In genomic region chr3:82364988-82365387, GRCm38 (mm10) we compare ENCODE assay signal across 8 mouse cellular contexts. TPM values are rescaled to one million over a fixed set of nuclear protein-coding genes. Genes with fewer than 3 reads are reported as not detected.
DNase-seq lines count a peak whose midpoint lies in the region; ATAC-seq and TF ChIP-seq lines count a peak whose summit lies in the region.

No protein-coding gene starts in this region.

- no peak overlapping the region for H3K4me2 ChIP-seq in lung, embryonic 15.5 days
- H3K4me2 ChIP-seq in embryonic facial prominence, embryonic 14.5 days (ENCODE audit: low read depth, low read length): no peak overlapping the region
- no peak overlapping the region for H3K4me2 ChIP-seq in lung, postnatal 0 days (replicated peaks; ENCODE audit: low read depth, low read length)

- H3K9me3 ChIP-seq in lung, embryonic 15.5 days: no peaks in the 10 kb centered on the region
- no peaks in the 10 kb centered on the region for H3K9me3 ChIP-seq in embryonic facial prominence, embryonic 14.5 days (ENCODE audit: control insufficient read depth, low read length)
- no peaks in the 10 kb centered on the region for H3K9me3 ChIP-seq in lung, postnatal 0 days (ENCODE audit: low read length)

- WGBS in lung, embryonic 15.5 days: 25% methylated on average over 4 of the region's 4 CpGs
- 31% methylated on average over 4 of the region's 4 CpGs for WGBS in embryonic facial prominence, embryonic 14.5 days
- WGBS in lung, postnatal 0 days: 23% methylated on average over 4 of the region's 4 CpGs

- no peak for ATAC-seq in lung, embryonic 15.5 days (ENCODE audit: borderline replicate concordance, extremely low read depth, low FRiP score, low TSS enrichment)
- 0 out of 2 replicates have a peak, but pooled peaks have one; percentile 30 for ATAC-seq in embryonic facial prominence, embryonic 14.5 days (ENCODE audit: low read depth)
- ATAC-seq in lung, postnatal 0 days: peak; percentile 27; the same call in 1 of the 2 replicates

- no peaks in the 10 kb centered on the region for H3K36me3 ChIP-seq in lung, embryonic 15.5 days
- peaks cover 6% of the 10 kb centered on the region; the same call in 1 of the 2 replicates for H3K36me3 ChIP-seq in embryonic facial prominence, embryonic 14.5 days (ENCODE audit: control insufficient read depth, insufficient read depth, low read length)
- no peaks in the 10 kb centered on the region for H3K36me3 ChIP-seq in lung, postnatal 0 days (ENCODE audit: insufficient read depth, low read length)

- H3K4me3 ChIP-seq in lung, embryonic 15.5 days: no peak overlapping the region
- H3K4me3 ChIP-seq in embryonic facial prominence, embryonic 14.5 days (ENCODE audit: low read depth, low read length): no peak overlapping the region
- H3K4me3 ChIP-seq in lung, postnatal 0 days (ENCODE audit: low read depth, low read length): no peak overlapping the region

- TF ChIP-seq CTCF in lung, postnatal 0 days (IDR thresholded peaks at IDR 0.05): peak; percentile 91

- DNase-seq in adrenal gland, postnatal 10 days: peak; percentile 31
- DNase-seq in adrenal gland, postnatal 25 days: no peak
- no peak for DNase-seq in lung, adult 18-20 months
- peak; percentile 51 for DNase-seq in embryonic facial prominence, embryonic 14.5 days (ENCODE audit: low spot score)
- peak; percentile 69 for DNase-seq in lung, postnatal 0 days (ENCODE audit: low spot score)
- peak; percentile 12 for DNase-seq in thymus, postnatal 4 days
- no peak for DNase-seq in gastrocnemius, postnatal 14 days

- intact Hi-C loops in gastrocnemius, postnatal 14 days (cut with DNase I; ENCODE audit: low total_unique reads): loop anchor here (5.0 kb wide), 1 partner anchor 492 kb away; no protein-coding TSS in a partner anchor

- TF ChIP-seq EP300 in lung, postnatal 0 days (IDR thresholded peaks at IDR 0.05): no peak

- no peaks in the 10 kb centered on the region for H3K27me3 ChIP-seq in lung, embryonic 15.5 days
- no peaks in the 10 kb centered on the region for H3K27me3 ChIP-seq in embryonic facial prominence, embryonic 14.5 days (replicated peaks; ENCODE audit: control insufficient read depth, insufficient read depth, low read length)
- no peaks in the 10 kb centered on the region for H3K27me3 ChIP-seq in lung, postnatal 0 days (replicated peaks; ENCODE audit: insufficient read depth, low read length)

- H3K4me1 ChIP-seq in lung, embryonic 15.5 days: peaks cover 11% of the 10 kb centered on the region
- H3K4me1 ChIP-seq in embryonic facial prominence, embryonic 14.5 days (ENCODE audit: control insufficient read depth, insufficient read depth, low read length): no peaks in the 10 kb centered on the region
- H3K4me1 ChIP-seq in lung, postnatal 0 days (ENCODE audit: insufficient read depth, low read depth, low read length): peaks cover 3% of the 10 kb centered on the region; the same call in 1 of the 2 replicates

- no peak overlapping the region for H3K9ac ChIP-seq in lung, embryonic 15.5 days
- H3K9ac ChIP-seq in embryonic facial prominence, embryonic 14.5 days (ENCODE audit: low read depth, low read length): no peak overlapping the region
- no peak overlapping the region for H3K9ac ChIP-seq in lung, postnatal 0 days (replicated peaks; ENCODE audit: low read depth)

- H3K27ac ChIP-seq in lung, embryonic 15.5 days: peak overlapping the region; percentile 77
- no peak overlapping the region for H3K27ac ChIP-seq in embryonic facial prominence, embryonic 14.5 days (replicated peaks; ENCODE audit: low read depth, low read length)
- no peak overlapping the region for H3K27ac ChIP-seq in lung, postnatal 0 days (ENCODE audit: low read length)

RNA-seq across cellular contexts. Expression of gene Map9, which starts 7.1 kb away (rescaled TPM):
- total RNA-seq in adrenal gland, postnatal 10 days (2021): 1 to 10 TPM; 4.5 to 6.5 TPM
- total RNA-seq in adrenal gland, postnatal 25 days (2021): 4.9 and 6.7 TPM in 2 replicates
- 8.1 and 8.4 TPM in 2 replicates for polyA plus RNA-seq in lung, embryonic 15.5 days (2015; fragmentation: Nextera tagmentation; extraction: Ambion mirVana)
- polyA plus RNA-seq in embryonic facial prominence, embryonic 14.5 days (2014; fragmentation: Nextera tagmentation; extraction: Ambion mirVana): 8.6 and 9.9 TPM in 2 replicates
- 5.2 and 6.0 TPM in 2 replicates for polyA plus RNA-seq in lung, postnatal 0 days (2015; fragmentation: Nextera tagmentation; extraction: Ambion mirVana)
- 1 to 10 TPM; 1.2 to 1.8 TPM for total RNA-seq in gastrocnemius, postnatal 14 days (2021)

Comparison
In these comparisons a context has a peak if more than half of its experiments do, and no peak if none do; other contexts are left out.
1. DNase-seq: peak in adrenal gland, postnatal 10 days (single experiment), embryonic facial prominence, embryonic 14.5 days (single experiment), lung, postnatal 0 days (single experiment) and thymus, postnatal 4 days (single experiment); none in adrenal gland, postnatal 25 days (single experiment), lung, adult 18-20 months (0 of 2) and gastrocnemius, postnatal 14 days (single experiment).